In the genomic region with DNA sequence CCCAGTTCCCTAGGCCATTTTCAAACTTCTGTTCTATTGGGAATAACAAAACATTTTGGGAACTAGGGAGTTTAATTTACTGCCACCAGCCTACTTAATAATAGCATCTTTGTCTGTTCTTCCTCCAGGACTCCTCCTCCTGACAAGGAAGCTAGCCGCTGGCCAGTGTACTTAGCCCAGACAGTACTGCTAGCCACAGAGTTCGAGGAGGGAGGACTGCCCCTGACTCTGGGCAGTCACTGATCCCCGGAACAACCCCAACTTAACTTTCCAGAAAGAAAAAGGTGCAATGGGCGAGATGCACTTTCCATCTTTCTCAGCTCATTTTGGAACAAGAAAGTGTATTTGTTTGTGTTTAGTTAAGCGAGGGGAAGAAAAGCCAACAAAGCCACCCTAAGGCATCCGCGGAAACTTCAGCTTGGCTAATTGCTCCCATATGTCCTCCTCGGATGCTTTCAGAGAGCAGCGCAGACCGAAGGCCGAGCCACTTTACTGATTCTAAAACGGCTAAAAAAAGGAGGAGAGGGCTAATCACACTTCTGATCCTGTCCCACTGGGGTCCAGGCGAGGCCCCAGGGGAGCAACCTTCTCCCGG, we compare ENCODE assay signal across 8 mouse cellular contexts. TPM values are rescaled to one million over a fixed set of nuclear protein-coding genes. Genes with fewer than 3 reads are reported as not detected.
DNase-seq lines count a peak whose midpoint lies in the region; ATAC-seq and TF ChIP-seq lines count a peak whose summit lies in the region.

No protein-coding gene starts in this region.

- H3K27me3 ChIP-seq in heart, embryonic 16.5 days (ENCODE audit: control insufficient read depth, insufficient read depth, low read length): no peaks in the 10 kb centered on the region
- no peaks in the 10 kb centered on the region for H3K27me3 ChIP-seq in Patski
- no peaks in the 10 kb centered on the region for H3K27me3 ChIP-seq in hindbrain, embryonic 11.5 days (ENCODE audit: control insufficient read depth, insufficient read depth, low read length)
- H3K27me3 ChIP-seq in midbrain, embryonic 12.5 days: peaks cover 39% of the 10 kb centered on the region

- H3K9ac ChIP-seq in heart, embryonic 16.5 days (ENCODE audit: low read length): peak overlapping the region; percentile 97
- peak overlapping the region; percentile 76 for H3K9ac ChIP-seq in hindbrain, embryonic 11.5 days (ENCODE audit: low read depth, low read length)
- H3K9ac ChIP-seq in midbrain, embryonic 12.5 days (replicated peaks): peak overlapping the region; percentile 70

- CTCF ChIA-PET in Patski (lab: Charles Lee): interaction anchor here (1.2 kb wide), 1 partner anchor 106 kb away, joined by 3 read pairs; no protein-coding TSS in a partner anchor

- peak overlapping the region; percentile 86 for H3K4me3 ChIP-seq in heart, embryonic 16.5 days (ENCODE audit: low read length)
- H3K4me3 ChIP-seq in hindbrain, embryonic 11.5 days (ENCODE audit: low read depth, low read length): peak overlapping the region; percentile 84
- H3K4me3 ChIP-seq in midbrain, embryonic 12.5 days: peak overlapping the region; percentile 76

- POLR2A ChIA-PET in Patski (lab: Charles Lee): interaction anchor here (1.1 to 1.5 kb wide), 5 partner anchors 12 to 142 kb away, joined by 3 to 8 read pairs (median 5); no protein-coding TSS in a partner anchor

- 4% methylated on average over 14 of the region's 14 CpGs for WGBS in heart, embryonic 16.5 days
- WGBS in hindbrain, embryonic 11.5 days: 1% methylated on average over 14 of the region's 14 CpGs
- 0% methylated on average over 14 of the region's 14 CpGs for WGBS in midbrain, embryonic 12.5 days

- H3K4me2 ChIP-seq in heart, embryonic 16.5 days (ENCODE audit: low read depth, low read length): peak overlapping the region; percentile 73
- H3K4me2 ChIP-seq in hindbrain, embryonic 11.5 days (replicated peaks; ENCODE audit: low read depth, low read length): peak overlapping the region; percentile 99
- H3K4me2 ChIP-seq in midbrain, embryonic 12.5 days (replicated peaks): peak overlapping the region; percentile 93

- intact Hi-C loops in heart, postnatal 36 days (cut with DNase I): loop anchor here (5.0 to 10.0 kb wide), 2 partner anchors 69 to 603 kb away; no protein-coding TSS in a partner anchor

- H3K27ac ChIP-seq in heart, embryonic 16.5 days (ENCODE audit: low read length): peak overlapping the region; percentile 97
- H3K27ac ChIP-seq in hindbrain, embryonic 11.5 days (ENCODE audit: low read depth, low read length): peak overlapping the region; percentile 79
- peak overlapping the region; percentile 50; the same call in 1 of the 2 replicates for H3K27ac ChIP-seq in midbrain, embryonic 12.5 days (replicated peaks)

- in situ Hi-C loops in Patski (cut with MboI; ENCODE audit: low pct_unique_long_range_greater_than_20kb): loop anchor here (5.0 kb wide), 2 partner anchors 61 to 126 kb away; no protein-coding TSS in a partner anchor

- no peaks in the 10 kb centered on the region for H3K9me3 ChIP-seq in heart, embryonic 16.5 days (replicated peaks; ENCODE audit: control insufficient read depth, low read length)
- no peaks in the 10 kb centered on the region for H3K9me3 ChIP-seq in hindbrain, embryonic 11.5 days (ENCODE audit: control insufficient read depth, low read length)
- H3K9me3 ChIP-seq in midbrain, embryonic 12.5 days: no peaks in the 10 kb centered on the region

- peak; percentile 18 for ATAC-seq in heart, embryonic 16.5 days (replicated peaks; ENCODE audit: extremely low read depth, insufficient read depth, low FRiP score)
- ATAC-seq in Patski: peak; percentile 7
- no peak for ATAC-seq in hindbrain, embryonic 11.5 days (ENCODE audit: low FRiP score)
- no peak for ATAC-seq in midbrain, embryonic 12.5 days (ENCODE audit: low FRiP score, low read depth)

- no peak for DNase-seq in heart, postnatal 36 days
- no peak for DNase-seq in Patski (ENCODE audit: low read depth, low spot score)
- no peak for DNase-seq in hindbrain, embryonic 11.5 days (ENCODE audit: low spot score)
- DNase-seq in urinary bladder, postnatal 4 days (ENCODE audit: low spot score in 2 of 2): no peak
- no peak for DNase-seq in adrenal gland, postnatal 36 days
- no peak for DNase-seq in adrenal gland, adult 8-10 months

- H3K4me1 ChIP-seq in heart, embryonic 16.5 days (ENCODE audit: control insufficient read depth, insufficient read depth, low read length): peaks cover 42% of the 10 kb centered on the region
- no peaks in the 10 kb centered on the region for H3K4me1 ChIP-seq in hindbrain, embryonic 11.5 days (replicated peaks; ENCODE audit: control insufficient read depth, insufficient read depth, low read length)
- peaks cover 29% of the 10 kb centered on the region for H3K4me1 ChIP-seq in midbrain, embryonic 12.5 days

- TF ChIP-seq CTCF in Patski (IDR thresholded peaks at IDR 0.05): no peak

- no peaks in the 10 kb centered on the region for H3K36me3 ChIP-seq in heart, embryonic 16.5 days (ENCODE audit: control insufficient read depth, insufficient read depth)
- no peaks in the 10 kb centered on the region for H3K36me3 ChIP-seq in hindbrain, embryonic 11.5 days (ENCODE audit: control insufficient read depth, insufficient read depth, low read length)
- no peaks in the 10 kb centered on the region for H3K36me3 ChIP-seq in midbrain, embryonic 12.5 days

RNA-seq across cellular contexts. Expression of a gene that starts 0.5 kb away (rescaled TPM):
- 27.3 and 29.1 TPM in 2 replicates for polyA plus RNA-seq in heart, embryonic 16.5 days (2015; fragmentation: Nextera tagmentation; extraction: Ambion mirVana)
- total RNA-seq in heart, postnatal 36 days (2021): 10 to 100 TPM; 26.6 to 29.8 TPM
- 45.3 TPM for polyA plus RNA-seq in Patski (2021)
- polyA plus RNA-seq in hindbrain, embryonic 11.5 days (2014; fragmentation: Nextera tagmentation; extraction: Ambion mirVana): 11.2 and 12.2 TPM in 2 replicates
- polyA plus RNA-seq in midbrain, embryonic 12.5 days (2016; fragmentation: Nextera tagmentation; extraction: Ambion mirVana): 10.2 and 10.8 TPM in 2 replicates
- 10 to 100 TPM; 16.4 to 21.1 TPM for total RNA-seq in adrenal gland, postnatal 36 days (2021)
- total RNA-seq in adrenal gland, adult 8-10 months (2022): 10 to 100 TPM; 17.4 to 31.0 (median 23.9) TPM

Comparison
In these comparisons a context has a peak if more than half of its experiments do, and no peak if none do; other contexts are left out.
1. ATAC-seq: peak in heart, embryonic 16.5 days (single experiment) and Patski (single experiment); none in hindbrain, embryonic 11.5 days (single experiment) and midbrain, embryonic 12.5 days (single experiment).
2. Peak in every context shown above with its lines, with median percentiles within 50 percentile points of each other: H3K27ac ChIP-seq, H3K4me2 ChIP-seq, H3K4me3 ChIP-seq and H3K9ac ChIP-seq.